Mouse (Mus musculus): ENCODE results near the gene Pitpnb.

The Pitpnb gene

DNA sequence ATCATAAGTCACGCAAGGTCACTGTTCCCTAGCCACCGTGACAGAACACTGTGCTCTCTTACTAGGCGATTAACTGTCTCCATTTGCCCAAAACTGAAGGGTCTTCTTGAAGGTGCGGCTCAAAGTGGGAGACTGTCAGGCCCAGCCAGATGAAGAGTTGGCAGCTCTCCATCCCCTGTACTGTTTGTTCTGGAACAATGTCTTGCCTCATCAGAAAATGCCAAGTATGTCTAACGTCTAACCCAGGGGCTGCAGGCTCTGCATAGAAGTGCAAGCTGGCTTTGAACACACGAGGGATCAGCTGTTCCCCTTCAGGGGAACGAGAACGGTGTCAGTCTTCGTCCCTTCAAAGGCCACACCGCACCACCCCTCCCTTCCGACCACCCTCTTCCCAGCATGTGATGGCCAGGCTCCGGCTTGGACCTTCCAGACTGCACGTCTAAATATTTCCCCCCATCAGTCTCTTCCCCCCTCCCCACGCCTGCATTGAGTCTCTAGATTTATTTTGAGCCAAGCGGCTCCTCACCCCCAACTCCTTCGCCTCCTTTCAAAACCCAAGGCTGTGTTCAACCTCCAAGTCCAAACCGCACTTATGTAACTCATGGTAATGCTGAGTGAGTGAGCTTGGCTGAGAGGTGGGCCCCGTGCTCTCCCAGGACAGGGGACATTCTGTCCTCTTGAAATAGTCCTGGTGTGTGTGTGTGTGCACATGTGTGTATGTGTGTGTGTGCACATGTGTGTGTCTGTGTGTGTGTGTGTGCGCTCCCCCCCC is 71.5 kb downstream of the Pitpnb start:
- no peak for DNase-seq

DNA sequence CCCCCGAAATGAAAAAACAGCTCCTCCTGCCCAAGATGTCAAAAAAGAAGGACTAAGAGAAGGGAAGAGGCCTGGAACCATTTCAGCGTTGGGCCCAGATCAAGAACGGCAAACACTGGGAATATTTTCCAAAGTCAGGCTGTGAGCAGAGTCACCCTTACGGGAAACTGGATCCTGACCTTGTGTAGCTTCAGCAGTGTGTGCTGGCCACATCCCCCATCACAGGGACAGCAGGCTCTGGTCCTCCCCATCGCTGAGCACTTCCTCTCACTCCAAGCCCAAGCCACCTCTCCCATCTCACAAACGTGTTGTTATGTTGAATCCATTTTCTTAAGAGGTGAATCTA is 72.1 kb downstream of the Pitpnb start:
- no peak for DNase-seq

DNA sequence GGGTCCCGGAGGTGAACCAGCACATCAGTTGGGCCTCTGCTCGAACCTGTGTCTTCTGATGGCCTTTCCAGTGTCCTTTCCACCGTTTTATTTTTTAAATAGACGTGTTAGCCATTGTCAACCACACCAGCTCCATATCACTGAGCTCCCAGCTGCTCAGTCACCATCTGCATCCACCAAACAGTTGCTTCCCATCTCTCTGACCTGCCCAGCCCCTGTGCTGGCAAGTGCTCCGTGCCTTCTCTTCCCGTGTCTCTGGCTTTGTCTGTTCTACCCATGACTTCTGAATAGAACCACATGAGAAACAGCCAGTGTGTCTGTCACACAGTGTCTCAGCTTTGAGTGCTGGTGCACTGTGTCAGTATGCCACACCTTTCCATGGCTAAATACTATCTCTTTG is 74.2 kb downstream of the Pitpnb start:
- no peak for DNase-seq

DNA sequence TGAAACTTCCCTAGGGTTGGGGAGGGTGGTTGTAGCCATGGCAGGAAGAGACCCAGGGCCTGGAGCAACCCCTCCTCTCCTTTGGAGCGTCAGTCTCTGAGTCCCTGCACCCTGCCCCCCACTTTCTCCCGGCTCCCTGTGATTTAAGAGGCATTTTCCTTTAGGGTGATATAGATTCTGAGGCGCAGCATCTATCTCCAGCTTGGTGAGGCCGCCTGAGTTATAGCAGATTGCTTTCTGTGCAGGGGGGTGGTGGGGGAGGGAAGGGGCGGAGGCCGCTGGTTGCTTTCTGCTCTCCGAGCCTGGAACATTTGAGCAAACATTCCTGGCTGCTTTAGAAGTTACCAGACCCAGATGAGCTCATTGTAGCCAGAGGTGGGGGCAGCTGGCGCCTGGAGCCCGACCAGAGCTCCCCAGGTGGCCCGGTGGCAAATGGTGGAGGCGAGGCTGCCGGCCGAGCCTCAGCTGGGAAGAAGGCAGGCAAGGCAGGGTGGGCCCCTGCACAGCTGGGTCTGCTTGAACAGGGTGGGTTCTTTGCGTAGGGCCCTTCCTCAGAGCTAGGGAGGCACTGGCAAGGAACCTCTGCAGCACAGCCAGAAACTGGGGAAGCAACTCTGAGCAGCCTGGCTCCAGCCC is 78.0 kb downstream of the Pitpnb start:
- no peak for DNase-seq

DNA sequence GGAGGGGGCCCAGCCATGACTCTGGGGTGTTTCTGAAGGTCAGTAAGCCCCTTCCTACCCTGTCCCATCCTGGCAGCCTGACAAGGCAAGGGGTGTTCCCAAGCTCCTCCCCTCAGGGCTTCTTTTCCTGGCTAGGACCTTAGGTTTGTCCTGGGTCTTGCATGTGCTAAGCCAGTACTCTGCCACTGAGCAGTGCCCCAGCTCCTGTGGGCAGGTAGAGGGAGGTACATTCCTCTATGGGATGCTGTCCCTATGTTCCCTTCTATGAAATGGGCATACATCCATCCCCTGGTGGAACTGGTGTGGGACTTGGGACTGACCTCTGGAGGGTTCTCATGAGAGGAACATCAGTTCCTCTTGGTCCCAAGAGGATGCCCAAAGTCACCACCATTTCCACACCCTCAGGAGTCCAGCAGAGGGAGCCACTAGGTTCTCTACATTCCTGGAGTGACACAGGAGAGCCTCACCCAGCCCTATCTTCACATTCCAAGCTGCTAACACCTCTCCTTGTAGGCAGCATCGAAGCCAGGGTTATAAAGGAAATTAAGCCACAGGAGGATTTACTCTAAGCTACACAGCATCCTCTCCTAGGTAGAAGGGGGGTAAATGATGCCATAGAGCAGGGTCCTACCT is 79.0 kb downstream of the Pitpnb start:
- DNase-seq, result peak in 1 of 2 experiments; percentile 17

DNA sequence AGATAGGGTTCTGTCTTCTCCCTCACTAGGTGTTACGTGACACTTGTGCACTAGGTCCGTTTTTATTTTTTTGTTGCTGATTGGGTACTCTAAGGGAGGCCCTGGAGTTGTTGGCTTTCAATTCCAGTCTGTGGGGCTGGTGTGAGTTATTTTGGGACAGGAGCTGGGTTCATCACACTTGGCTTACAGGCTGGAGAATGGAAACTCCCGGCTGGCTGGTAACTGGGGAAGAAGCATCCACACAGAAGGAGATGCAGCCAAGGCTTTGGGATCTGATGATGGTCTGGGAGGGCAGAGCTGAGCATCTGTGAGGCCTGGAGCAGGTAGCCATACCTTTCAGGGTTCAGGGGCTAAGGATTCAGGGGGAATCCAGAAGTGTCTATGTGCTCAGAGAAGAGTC is 80.1 kb downstream of the Pitpnb start:
- no peak for DNase-seq

DNA sequence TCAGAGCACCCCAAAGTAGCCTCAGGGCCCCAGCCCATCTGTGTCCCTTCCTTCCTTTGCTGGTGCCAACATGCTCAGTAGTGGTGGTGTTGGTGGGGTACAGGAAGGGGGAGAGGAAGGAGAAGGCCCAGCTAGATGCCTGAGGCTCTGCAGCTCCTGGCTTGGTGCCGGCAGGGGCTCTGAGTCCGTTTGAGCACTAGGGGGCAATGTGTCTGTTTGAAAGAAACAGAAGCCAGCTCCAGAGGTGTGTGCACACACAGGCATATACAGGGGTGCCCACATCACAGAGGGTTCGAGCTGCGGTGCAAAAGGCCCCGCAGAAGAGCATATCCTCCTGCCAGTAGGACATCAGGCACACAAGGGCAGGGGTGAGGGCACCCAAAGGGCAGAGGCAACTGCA is 83.6 kb downstream of the Pitpnb start:
- peak; percentile 23 to 24 for DNase-seq

DNA sequence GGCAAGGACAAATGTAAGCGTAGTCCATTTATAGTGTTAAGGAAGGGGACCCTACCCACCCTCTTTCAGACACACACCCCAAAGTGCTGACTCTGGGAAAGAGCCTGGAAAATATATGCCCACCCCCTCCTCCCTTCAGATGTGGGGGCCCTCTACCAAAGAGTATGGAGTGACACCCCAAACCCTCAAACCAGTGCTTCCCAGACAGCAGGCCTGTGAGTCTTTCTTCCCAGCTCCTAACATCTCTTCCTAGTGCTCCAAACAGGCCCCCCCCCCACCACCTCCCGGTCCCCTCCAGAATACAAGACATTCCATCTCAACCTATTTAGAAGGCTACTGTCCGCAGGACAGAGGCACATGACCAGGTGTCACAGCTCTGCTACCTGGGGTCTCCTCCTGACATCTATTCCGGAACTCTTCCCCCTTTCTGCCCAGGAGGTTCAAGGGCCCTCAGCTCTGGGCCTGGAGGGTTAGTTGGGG is 84.2 kb downstream of the Pitpnb start:
- no peak for DNase-seq

DNA sequence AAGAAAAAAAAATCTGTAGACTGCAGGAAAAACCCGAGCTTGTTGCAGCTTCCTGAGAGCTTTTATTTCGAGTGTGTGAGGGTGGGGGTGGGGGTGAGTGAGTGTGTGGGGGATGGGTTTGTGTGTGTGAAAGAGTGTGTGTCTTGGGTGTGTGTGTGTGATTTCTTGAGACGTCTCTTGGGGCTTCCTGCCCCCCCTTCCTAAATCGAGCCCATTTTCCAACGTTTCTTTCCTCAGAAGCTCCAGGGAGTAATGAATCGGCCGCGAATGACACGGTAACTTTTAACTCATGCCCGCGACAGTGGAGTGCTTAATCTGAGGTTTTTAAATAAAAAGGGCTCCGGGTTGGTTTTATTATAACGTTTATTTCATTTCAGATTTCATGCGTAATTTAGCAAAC is 85.0 kb downstream of the Pitpnb start:
- DNase-seq, result no peak

DNA sequence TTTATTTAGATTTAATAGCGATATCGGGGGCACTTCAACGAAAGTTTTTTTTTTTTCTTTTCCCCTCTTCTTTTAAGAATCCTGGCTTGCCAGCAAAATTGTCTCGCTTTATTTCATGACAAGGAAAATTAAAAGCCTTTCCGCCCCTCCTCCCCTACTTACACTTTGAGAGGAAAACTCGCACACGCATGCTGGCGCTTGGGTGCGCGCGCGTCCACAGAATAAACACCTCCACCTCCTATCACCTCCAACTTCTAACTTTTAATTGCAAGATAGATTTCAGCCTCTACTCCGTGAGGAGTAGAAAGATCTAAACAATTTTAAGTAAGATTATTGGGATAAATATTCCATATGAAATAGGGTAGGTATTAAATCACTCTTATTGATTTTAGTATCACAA is 85.5 kb downstream of the Pitpnb start:
- no peak for DNase-seq

DNA sequence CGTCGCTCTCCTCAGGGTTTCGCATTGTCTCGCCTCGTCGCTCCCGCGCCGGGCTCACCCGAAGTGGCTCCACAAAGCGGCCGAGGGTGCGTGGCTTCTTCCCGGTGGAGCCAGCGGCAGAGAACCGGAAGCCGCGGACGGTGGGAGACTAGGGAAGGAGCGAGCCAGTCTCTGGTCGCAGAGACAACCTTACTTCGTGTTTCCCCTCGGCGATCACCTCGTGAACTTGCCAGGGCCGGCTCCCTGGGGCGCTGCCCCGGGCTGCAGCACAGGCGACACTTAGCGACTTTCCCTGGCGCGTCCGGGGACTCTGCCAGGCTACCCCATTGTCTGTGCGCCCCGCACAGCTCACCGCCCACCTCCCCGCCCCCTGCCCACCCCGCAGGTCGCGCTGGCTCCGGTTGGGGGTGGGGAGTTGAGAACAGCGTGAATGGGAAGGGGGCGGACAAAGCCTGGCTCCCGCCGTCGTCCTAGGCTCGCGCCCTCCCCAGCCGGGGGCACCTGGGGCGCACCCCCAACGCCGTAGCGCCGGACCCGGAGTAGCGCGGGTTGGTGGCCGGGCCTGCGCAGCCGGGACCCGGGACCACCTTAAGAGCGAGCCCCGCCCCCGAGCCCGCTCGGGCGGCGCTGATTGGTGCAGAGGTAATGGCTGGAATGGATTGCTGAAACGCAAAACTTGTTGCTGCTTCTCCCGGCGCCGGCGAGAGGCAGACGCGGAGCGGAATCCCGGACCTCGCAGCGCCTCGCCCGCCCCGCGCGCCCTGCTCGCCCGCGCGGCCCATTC is 86.2 kb downstream of the Pitpnb start, which contains the start of gene Mn1:
TSS of gene Mn1 (plus strand) at position 772 of the 784 bp plus-strand sequence.
- DNase-seq, result peak; percentile 23 to 33

DNA sequence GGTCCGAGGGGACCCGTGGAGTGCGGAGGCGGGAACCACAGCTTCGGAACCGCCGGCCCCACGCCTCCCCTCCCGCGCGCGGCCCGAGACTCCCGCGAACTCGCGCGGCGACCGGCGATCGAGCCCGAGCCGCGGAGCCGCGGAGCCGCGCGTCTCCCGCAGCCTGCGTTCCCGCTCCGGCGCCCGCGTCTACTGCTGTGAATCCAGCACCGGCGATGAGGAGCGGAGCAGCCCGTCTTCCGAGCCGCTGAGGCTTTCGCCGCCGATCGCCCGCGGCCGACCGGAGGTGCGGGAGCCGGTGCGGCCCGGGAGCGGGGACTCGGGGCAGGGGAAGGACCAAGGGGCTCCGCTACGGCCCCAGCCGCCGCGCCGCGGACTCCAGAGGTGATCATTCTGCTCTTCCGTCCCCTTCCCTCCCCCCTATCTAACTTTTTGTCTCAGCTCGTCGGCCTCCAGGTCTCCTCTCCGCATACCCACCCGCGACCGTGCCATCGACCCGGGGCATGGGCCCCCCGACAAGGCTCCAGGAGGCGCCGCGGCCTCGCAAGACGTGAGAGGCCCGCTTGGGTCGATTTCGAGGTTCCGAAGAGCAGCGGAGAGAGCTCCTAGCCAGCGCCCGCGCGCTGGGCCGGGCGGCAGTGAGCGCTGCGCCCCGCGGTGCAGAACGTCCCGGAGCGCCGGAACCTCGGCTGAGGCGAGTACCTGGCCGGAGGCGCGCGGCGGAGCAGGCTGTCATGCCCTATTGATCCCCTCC is 87.0 kb downstream of the Pitpnb start:
- DNase-seq, result no peak

DNA sequence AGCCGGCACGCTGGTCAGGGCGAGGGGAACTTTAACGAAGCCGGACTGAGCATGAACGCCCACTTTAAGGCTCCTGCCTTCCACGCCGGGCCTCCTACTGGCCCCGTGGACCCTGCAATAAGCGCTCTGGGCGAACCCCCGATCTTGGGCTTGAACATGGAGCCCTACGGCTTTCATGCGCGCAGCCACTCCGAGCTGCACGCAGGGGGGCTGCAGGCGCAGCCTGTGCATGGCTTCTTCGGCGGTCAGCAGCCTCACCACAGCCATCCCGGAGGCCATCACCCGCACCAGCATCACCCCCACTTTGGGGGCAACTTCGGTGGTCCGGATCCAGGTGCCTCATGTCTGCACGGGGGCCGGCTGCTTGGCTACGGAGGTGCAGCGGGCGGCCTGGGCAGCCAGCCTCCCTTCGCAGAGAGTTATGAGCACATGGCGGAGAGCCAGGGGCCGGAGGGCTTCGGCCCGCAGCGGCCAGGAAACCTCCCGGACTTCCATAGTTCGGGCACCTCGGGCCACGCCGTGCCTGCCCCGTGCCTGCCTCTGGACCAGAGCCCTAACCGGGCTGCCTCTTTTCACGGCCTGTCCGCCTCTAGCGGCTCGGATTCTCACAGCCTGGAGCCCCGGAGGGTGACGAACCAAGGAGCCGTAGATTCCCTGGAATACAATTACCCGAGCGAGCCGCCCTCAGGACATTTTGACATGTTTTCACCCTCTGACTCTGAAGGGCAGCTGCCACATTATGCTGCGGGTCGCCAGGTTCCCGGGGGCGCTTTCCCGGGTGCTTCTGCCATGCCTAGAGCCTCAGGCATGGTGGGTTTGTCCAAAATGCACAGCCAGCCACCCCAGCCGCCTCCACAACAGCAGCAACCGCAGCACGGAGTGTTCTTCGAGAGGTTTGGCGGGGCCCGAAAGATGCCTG is 87.9 kb downstream of the Pitpnb start:
- DNase-seq, result no peak

DNA sequence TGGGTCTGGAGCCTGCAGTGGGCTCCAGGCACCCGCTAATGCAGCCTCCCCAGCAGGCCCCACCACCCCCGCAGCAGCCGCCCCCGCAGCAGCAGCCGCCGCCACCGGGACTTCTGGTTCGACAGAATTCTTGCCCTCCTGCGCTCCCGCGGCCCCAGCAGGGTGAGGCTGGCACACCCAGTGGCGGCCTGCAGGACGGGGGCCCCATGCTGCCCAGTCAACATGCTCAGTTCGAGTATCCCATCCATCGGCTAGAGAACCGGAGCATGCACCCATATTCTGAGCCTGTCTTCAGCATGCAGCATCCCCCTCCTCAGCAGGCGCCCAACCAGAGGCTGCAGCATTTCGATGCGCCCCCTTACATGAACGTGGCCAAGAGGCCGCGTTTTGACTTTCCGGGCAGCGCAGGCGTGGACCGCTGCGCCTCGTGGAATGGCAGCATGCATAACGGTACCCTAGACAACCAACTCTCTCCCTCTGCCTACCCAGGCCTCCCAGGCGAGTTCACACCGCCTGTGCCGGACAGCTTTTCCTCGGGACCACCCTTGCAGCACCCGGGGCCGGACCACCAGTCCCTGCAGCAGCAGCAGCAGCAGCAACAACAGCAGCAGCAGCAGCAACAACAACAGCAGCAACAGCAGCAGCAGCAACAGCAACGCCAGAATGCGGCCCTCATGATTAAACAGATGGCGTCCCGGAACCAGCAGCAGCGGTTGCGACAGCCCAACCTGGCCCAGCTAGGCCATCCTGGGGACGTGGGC is 88.7 kb downstream of the Pitpnb start:
- DNase-seq, result no peak

DNA sequence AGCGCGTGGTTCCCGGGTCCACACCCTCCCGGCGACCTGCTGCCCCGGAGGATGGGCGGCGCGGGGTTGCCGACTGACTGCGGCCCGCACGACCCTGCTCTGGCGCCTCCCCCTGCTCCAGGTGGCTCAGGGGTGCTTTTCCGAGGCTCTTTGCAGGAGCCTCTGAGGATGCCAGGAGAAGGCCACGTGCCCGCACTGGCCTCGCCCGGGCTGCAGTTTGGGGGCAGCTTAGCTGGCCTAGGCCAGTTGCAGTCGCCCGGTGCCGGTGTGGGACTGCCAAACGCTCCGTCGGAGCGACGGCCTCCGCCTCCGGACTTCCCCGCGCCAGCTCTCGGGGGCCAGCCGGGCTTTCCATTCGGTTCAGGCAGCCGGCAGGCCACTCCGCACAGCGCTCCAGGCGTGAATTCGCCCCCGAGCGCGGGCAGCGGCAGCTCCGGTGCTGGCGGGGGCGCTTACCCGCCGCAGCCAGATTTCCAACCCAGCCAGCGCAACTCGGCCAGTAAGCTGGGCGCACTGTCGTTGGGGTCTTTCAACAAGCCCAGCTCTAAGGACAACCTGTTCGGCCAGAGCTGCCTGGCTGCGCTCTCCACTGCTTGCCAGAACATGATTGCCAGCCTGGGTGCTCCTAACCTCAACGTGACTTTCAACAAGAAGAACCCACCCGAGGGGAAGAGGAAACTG is 89.6 kb downstream of the Pitpnb start:
- DNase-seq, result no peak

DNA sequence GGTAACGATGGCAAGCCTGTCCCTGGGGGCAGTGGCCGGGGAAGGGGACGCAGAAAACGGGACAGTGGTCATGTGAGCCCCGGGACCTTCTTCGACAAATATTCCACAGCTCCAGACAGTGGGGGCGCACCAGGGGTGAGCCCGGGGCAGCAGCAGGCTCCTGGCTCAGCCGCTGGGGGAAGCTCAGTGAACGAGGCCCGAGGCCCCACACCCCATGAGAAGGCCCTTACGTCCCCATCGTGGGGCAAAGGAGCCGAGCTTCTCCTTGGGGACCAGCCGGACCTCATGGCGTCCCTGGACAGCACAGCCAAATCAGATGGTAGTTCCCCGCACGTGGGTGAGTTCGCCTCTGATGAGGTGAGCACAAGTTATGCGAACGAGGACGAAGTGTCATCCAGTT is 90.3 kb downstream of the Pitpnb start:
- DNase-seq, result no peak

DNA sequence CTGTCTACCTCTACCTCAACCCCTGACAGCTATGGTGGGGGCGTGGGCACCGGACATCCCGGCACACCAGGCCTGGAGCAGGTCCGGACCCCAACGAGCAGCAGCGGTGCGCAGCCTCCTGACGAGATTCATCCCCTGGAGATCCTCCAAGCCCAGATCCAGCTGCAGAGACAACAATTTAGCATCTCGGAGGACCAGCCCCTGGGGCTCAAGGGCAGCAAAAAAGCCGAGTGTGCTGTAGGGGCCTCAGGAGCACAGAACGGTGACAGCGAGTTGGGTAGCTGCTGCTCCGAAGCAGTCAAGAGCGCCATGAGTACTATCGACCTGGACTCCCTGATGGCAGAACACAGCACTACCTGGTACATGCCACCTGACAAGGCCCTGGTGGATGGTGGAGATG is 90.9 kb downstream of the Pitpnb start:
- no peak for DNase-seq

DNA sequence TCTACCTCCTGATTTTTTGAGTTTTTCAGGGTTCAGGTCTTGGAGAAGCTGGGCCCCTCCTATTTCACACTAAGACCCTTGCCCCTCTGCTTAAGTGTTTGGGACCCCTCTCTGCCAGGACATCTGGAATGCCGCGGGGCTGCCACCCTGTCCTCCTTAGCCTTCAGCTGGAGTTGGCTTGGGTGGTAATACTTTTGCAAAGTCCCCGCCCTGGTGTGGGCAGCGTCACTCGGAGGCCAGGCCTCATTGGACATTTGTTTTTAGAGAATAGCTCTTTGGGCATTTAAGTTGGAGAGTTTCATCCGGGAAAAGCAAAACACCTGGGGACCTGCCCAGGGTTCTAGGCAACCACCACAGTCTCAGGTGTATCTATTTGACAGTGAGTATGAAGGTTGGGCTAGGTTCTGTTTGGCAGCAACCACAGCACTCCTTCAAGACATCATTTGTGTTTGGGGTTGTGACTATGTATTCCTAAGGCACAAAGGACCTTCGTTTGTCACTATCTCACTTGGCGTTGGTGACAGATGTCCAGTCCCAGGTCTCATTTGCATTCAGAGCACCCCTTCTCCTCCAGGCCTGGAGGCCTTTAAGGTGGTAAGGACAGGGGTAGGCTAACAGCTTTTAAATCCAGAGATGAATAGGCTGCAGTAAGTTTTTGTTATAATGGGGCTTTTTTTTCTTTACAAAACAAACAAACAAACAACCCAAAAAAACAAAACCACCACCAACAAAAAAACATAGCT is 91.7 kb downstream of the Pitpnb start:
- no peak for DNase-seq

DNA sequence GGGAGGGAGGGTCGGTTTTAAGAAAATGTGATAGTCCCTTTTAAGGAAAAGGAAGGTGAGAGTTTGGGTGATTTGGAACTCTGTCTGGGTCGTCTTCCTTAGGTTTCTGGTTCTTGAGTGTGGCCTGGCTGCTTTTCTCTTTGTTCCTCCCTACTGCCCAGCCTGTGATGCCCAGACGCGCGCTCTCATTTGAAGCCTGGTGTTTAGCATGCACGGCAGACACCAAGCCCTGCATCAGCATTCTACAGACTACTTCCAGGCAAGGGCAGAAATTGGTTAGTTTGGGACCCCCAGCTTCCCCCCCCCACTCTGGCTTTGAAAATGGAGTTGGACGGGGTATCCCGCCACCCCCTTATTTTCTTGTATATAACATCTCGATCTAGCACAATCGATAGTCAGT is 92.4 kb downstream of the Pitpnb start:
- DNase-seq, result no peak
